Mouse (Mus musculus): ENCODE measurements at regions not wholly inside any gene's neighbourhood (a gene's known extent, or its start where the extent isn't known, plus 50 kb on each side); places are given as distances from the start of the nearest gene placed in this dataset.
"Not testable (repeated sequence)": the region's sequence is repeated elsewhere in the genome, so short reads cannot be mapped to it uniquely, and the experiment has no call there.

- DNase-seq (ENCODE audit: low read depth, low spot score) = no peak
Measured at GRCm38 (mm10) chr11:63211501-63211900, 82.7 kb downstream of the Pmp22 start.

GRCm38 (mm10) chr11:63213043-63213442, 84.3 kb downstream of the Pmp22 start:
- peak; percentile 79 for DNase-seq (ENCODE audit: low read depth, low spot score)

- no peak for DNase-seq (ENCODE audit: low read depth, low spot score)
Measured at GRCm38 (mm10) chr11:63213901-63214425, 85.2 kb downstream of the Pmp22 start.

- DNase-seq (ENCODE audit: low read depth, low spot score) = no peak
Measured at GRCm38 (mm10) chr11:63215993-63216392, 87.2 kb downstream of the Pmp22 start.

- DNase-seq (ENCODE audit: low read depth, low spot score) = no peak
Measured at GRCm38 (mm10) chr11:63217049-63217448, 88.3 kb downstream of the Pmp22 start.

GRCm38 (mm10) chr11:63226471-63226870, 97.7 kb downstream of the Pmp22 start:
- DNase-seq (ENCODE audit: low read depth, low spot score) = no peak

- no peak for DNase-seq (ENCODE audit: low read depth, low spot score)
Measured at GRCm38 (mm10) chr11:63230786-63231185, 102.0 kb downstream of the Pmp22 start.

- DNase-seq (ENCODE audit: low read depth, low spot score) = no peak
Measured at GRCm38 (mm10) chr11:63233172-63233966, 104.6 kb downstream of the Pmp22 start.

- DNase-seq (ENCODE audit: low read depth, low spot score) = no peak
Measured at GRCm38 (mm10) chr11:63234481-63234880, 105.7 kb downstream of the Pmp22 start.

- DNase-seq (ENCODE audit: low read depth, low spot score) = no peak
Measured at GRCm38 (mm10) chr11:63238655-63239054, 109.9 kb downstream of the Pmp22 start.

- DNase-seq (ENCODE audit: low read depth, low spot score) = no peak
Measured at GRCm38 (mm10) chr11:63243906-63244416, 115.2 kb downstream of the Pmp22 start.

GRCm38 (mm10) chr11:63245041-63245440, 116.3 kb downstream of the Pmp22 start:
- DNase-seq (ENCODE audit: low read depth, low spot score) = no peak

GRCm38 (mm10) chr11:63246052-63246661, 117.4 kb downstream of the Pmp22 start:
- peak; percentile 42 for DNase-seq (ENCODE audit: low read depth, low spot score)

- DNase-seq (ENCODE audit: low read depth, low spot score) = no peak
Measured at GRCm38 (mm10) chr11:63252012-63252856, 123.5 kb downstream of the Pmp22 start.

- peak; percentile 52 for DNase-seq (ENCODE audit: low read depth, low spot score)
Measured at GRCm38 (mm10) chr11:63252968-63253602, 124.3 kb downstream of the Pmp22 start.

- DNase-seq (ENCODE audit: low read depth, low spot score) = no peak
Measured at GRCm38 (mm10) chr11:63264432-63265061, 135.8 kb downstream of the Pmp22 start.

GRCm38 (mm10) chr11:63266290-63266689, 137.5 kb downstream of the Pmp22 start:
- DNase-seq (ENCODE audit: low read depth, low spot score) = not testable (repeated sequence)

GRCm38 (mm10) chr11:63276641-63277040, 147.9 kb downstream of the Pmp22 start:
- DNase-seq (ENCODE audit: low read depth, low spot score) = no peak

- no peak for DNase-seq (ENCODE audit: low read depth, low spot score)
Measured at GRCm38 (mm10) chr11:63281839-63282238, 153.1 kb downstream of the Pmp22 start.

- no peak for DNase-seq (ENCODE audit: low read depth, low spot score)
Measured at GRCm38 (mm10) chr11:63282541-63282940, 153.8 kb downstream of the Pmp22 start.

- DNase-seq (ENCODE audit: low read depth, low spot score) = no peak
Measured at GRCm38 (mm10) chr11:63286026-63286425, 157.2 kb downstream of the Pmp22 start.

Measured in mesoderm, embryonic 11.5 days (tissue).